Mouse (Mus musculus) megakaryocyte, embryonic 14.5 days (primary cell): Measurements from ENCODE around the gene Akap13. TPM values are rescaled to one million over a fixed set of nuclear protein-coding genes. Genes with fewer than 3 reads are reported as not detected.

Source experiments
- H3K27me3 ChIP-seq: replicated peaks from 2 replicates; pipeline ENCODE3; 2012; ENCODE audit warnings: inconsistent platforms
- H3K36me3 ChIP-seq: replicated peaks from 2 replicates; pipeline ENCODE3; 2012; ENCODE audit warnings: low read length, inconsistent platforms, mixed read lengths
- H3K4me1 ChIP-seq: 2 replicates; pipeline ENCODE4 v1.6.1; 2012; ENCODE audit warnings: inconsistent platforms
- H3K4me3 ChIP-seq: replicated peaks from 2 replicates; pipeline ENCODE3; 2012; ENCODE audit warnings: moderate library complexity, mild to moderate bottlenecking, inconsistent platforms
- H3K9me3 ChIP-seq: 2 replicates; pipeline ENCODE4 v1.6.1; 2012; ENCODE audit warnings: inconsistent platforms
- FLI1 ChIP-seq: IDR thresholded peaks from 2 replicates; pipeline ENCODE4 v1.6.1; 2012; ENCODE audit warnings: low read length, inconsistent platforms, mixed read lengths
- GATA1 ChIP-seq: IDR thresholded peaks from 3 replicates; pipeline ENCODE4 v1.6.1; 2012; ENCODE audit warnings: mixed read lengths, low read length, inconsistent platforms, borderline replicate concordance
- polyA plus RNA-seq: library from polyadenylated mRNA; stranded (reverse); fragments of >175 nt; gene quantifications from 2 replicates; pipeline ENCODE4 v1.2.3, GENCODE M21; 2012; ENCODE audit warnings: low replicate concordance; ENCODE audit not compliant: insufficient read depth

Akap13 gene
- polyA plus RNA-seq, 1 experiment, result 9.5 TPM

DNA sequence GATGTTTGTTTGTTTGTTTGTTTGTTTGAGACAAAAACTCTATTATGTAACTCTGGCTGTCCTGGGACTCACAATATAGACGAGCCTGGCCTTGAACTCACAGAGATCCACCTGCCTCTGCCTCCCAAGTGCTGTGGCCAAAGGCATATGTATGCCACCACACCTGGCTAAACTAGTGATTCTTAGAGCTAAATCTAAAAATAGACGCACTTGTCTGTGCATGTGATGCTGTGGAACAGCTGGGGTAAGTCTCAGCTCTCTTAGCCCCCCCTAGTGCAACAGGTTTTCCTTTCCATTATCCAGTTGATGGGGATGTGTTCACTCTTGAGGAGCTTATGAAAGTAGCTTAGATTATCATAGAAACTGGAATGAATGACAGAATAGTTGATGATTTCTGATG is 22.7 kb downstream of the Akap13 start:
- Histone ChIP-seq H3K27me3 (no peaks in the 10 kb centered on the region), H3K9me3 (no peaks in the 10 kb centered on the region), H3K4me1 (peaks cover under 1% of the 10 kb centered on the region; the same call in 1 of the 2 replicates), H3K4me3 (no peak overlapping the region), H3K36me3 (no peaks in the 10 kb centered on the region)
- TF ChIP-seq FLI1, result no peak
- no peak for TF ChIP-seq GATA1

DNA sequence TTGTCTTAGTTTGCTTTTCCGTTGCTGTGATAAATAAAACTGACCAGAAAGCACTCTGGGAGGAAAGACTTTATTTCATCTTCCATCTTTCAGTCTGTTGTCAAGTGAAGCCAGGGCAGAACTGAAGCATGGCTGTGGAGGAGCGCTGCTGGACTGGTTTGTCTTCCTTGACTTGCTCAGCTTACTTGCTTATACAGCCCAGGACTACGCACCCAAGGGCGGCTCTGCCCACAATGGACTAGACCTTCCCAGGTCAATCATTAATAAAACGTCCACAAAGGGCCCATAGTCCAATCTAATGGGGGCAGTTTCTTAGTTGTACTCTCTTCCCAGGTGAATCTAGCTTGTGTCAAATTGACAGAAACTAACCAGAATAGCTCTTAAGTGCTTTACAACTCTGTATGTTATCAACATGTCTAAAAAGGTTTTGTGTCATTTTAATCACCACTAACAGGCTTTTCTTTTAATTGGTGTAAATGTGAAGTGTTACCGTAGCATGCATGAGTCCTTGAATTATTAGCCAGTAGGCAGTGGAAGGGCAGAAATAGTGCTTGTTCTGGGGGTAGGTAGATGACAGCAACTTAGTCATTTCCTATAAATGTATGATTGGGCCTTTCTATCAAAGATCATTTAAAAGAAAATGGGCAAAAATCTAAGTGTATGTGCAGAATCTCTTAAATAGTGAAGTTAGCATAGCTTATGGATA is 25.5 kb downstream of the Akap13 start:
- Histone ChIP-seq H3K4me3 (no peak overlapping the region), H3K36me3 (no peaks in the 10 kb centered on the region), H3K27me3 (no peaks in the 10 kb centered on the region), H3K9me3 (no peaks in the 10 kb centered on the region), H3K4me1 (no peaks in the 10 kb centered on the region)
- TF ChIP-seq FLI1 (no peak), GATA1 (no peak)

DNA sequence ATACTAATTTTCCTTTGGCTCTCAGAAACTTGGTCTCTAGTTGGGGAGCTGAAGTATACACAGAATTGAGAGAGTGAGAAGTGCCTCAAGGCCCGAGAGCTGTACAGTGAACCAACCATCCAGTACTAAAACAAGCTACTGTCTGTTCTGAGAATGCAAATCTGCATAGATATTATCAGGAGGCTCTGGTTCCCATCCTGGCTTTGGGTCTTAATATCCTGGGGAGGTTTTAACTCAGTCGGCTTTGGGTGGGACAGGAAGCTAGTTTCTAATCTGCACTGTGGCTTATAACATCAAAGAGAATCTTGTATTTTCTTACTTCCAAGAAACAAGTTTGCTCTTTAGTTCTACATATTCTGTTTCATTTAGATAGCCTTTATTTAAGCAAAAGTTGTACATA is 30.7 kb downstream of the Akap13 start:
- no peaks in the 10 kb centered on the region for H3K36me3 ChIP-seq
- no peaks in the 10 kb centered on the region for H3K4me1 ChIP-seq
- no peaks in the 10 kb centered on the region for H3K27me3 ChIP-seq
- no peaks in the 10 kb centered on the region for H3K9me3 ChIP-seq
- H3K4me3 ChIP-seq, result no peak overlapping the region
- no peak for TF ChIP-seq GATA1
- no peak for TF ChIP-seq FLI1

DNA sequence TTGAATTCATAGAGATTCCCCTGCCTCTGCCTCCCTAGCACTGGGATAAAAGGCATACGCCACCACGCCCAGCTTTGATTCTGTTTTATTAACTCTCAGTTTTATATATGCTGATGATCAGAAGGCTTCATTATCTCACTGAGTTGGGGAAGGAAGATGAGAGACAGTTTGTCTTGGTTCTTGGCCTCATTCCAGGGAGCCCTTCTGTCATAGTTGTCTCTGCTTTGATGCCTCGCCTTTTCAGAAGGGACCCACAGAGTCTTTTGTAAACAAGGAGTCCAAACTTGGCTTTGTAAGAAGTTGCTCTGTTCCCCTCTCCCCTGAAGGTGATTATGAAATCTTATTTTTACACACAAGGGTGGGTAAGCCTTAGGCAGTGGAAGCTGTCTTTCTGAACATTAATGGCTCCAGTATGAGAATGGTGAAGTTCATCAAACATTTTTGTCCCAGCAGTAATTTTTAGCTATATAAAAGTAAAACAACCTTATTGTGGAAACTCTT is 40.7 kb downstream of the Akap13 start:
- no peak overlapping the region for H3K4me3 ChIP-seq
- H3K4me1 ChIP-seq, result peaks cover 14% of the 10 kb centered on the region; the same call in 1 of the 2 replicates
- TF ChIP-seq GATA1 (no peak), FLI1 (no peak)
- H3K9me3 ChIP-seq, result no peaks in the 10 kb centered on the region
- no peaks in the 10 kb centered on the region for H3K27me3 ChIP-seq
- H3K36me3 ChIP-seq, result no peaks in the 10 kb centered on the region

DNA sequence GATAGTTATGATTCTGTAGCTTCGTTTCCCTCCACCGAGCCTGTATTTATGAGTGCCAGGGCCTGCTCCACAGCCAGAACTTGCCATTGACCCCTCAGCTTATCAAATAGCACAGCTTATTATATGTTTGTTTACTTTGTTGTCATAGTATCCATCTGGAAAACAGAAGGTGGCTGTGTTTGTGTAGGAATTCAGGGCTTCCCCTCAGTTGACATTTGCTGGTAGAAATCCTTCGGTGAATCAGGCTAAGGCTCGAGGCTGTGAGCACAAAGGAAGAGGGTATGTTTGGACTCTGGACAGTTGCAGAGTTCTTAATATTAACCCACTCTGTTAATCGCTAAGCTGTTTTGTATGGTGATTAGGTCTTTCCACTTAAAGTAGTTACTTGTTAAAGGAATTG is 43.3 kb downstream of the Akap13 start:
- Histone ChIP-seq H3K4me1 (peaks cover 14% of the 10 kb centered on the region; the same call in 1 of the 2 replicates), H3K4me3 (no peak overlapping the region), H3K36me3 (no peaks in the 10 kb centered on the region), H3K27me3 (no peaks in the 10 kb centered on the region), H3K9me3 (no peaks in the 10 kb centered on the region)
- TF ChIP-seq FLI1, result no peak
- no peak for TF ChIP-seq GATA1

DNA sequence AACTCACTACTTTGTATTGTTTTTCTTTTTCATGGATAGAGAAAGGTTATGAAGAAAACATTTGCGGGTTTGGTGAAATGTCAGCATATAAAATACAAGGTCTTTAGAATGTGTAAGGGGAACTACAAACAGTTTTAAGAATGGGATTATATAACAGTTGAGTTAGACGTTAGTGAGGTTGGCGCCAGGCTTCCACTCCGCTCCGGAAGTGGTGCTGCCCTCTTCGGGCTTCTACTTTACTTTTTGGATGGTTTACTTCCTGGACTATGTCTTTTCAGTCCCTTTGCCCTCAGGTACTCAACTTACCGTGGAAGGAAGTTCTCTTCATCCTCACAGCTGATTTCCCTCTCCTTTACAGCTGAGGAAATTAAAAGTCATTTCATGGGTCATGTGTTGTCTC is 43.9 kb downstream of the Akap13 start:
- no peak for TF ChIP-seq FLI1
- no peak for TF ChIP-seq GATA1
- Histone ChIP-seq H3K36me3 (no peaks in the 10 kb centered on the region), H3K4me1 (peaks cover 14% of the 10 kb centered on the region; the same call in 1 of the 2 replicates), H3K9me3 (no peaks in the 10 kb centered on the region), H3K27me3 (no peaks in the 10 kb centered on the region), H3K4me3 (no peak overlapping the region)

DNA sequence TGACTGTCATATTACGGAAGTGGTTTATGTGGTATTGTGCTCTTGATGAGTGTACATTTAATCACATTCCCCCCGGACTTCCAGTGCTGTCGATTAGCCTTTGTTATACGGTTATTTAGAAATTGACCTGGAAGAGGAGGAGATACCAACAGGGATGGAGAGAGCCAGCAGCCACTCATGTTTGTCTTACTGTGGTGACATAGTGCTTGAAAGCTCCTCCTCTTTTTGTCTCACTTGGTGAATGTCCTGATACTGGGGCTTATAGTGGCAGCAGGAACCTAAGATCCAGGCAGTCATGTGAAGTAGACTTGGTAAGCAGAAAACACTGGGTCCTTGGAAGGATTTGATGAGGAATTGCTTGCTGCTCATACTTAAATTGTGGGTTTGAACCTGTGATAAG is 44.8 kb downstream of the Akap13 start:
- H3K4me1 ChIP-seq, result peaks cover 14% of the 10 kb centered on the region; the same call in 1 of the 2 replicates
- H3K27me3 ChIP-seq, result no peaks in the 10 kb centered on the region
- no peaks in the 10 kb centered on the region for H3K9me3 ChIP-seq
- no peak for TF ChIP-seq FLI1
- no peak for TF ChIP-seq GATA1
- no peaks in the 10 kb centered on the region for H3K36me3 ChIP-seq
- H3K4me3 ChIP-seq, result no peak overlapping the region

DNA sequence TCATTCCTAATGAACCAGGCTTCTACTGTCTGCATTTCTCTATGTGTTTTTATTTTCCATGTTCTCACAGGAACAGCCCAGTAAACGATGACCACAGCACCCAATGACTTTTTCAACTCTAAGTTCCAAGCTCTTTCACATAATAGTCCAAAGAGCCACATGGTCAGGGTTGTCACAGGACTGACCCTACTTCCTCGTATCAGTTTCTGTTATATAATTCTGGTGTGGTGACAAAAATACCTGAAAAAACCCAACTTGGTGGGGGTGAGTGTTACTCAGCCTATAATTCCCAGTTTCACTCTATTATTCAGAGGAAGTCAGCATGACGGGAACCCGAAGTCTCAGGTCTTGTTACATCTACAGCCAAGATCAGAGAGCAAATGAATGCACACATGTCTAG is 45.5 kb downstream of the Akap13 start:
- Histone ChIP-seq H3K27me3 (no peaks in the 10 kb centered on the region), H3K4me1 (peaks cover 11% of the 10 kb centered on the region; the same call in 1 of the 2 replicates), H3K4me3 (no peak overlapping the region), H3K36me3 (no peaks in the 10 kb centered on the region), H3K9me3 (no peaks in the 10 kb centered on the region)
- TF ChIP-seq GATA1 (no peak), FLI1 (no peak)

DNA sequence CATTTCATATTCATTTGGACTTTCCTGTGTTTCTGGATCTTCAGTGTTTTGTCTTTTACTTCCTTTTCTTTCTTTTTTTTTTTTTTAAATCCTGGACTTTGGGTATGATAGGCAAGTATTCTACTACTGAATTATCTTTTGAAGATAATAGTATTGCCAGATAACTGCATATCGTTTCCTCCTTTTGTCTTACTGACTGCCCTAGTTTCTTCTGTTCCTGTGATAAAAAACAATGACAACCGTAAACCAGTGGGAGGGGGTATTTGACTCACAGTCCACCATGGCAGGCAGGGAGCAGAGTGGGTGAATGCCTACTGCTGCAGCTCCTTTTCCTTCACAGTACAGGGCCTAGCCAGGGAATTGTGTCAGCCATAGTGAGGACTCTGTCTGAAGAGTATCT is 49.2 kb downstream of the Akap13 start:
- H3K9me3 ChIP-seq, result no peaks in the 10 kb centered on the region
- TF ChIP-seq GATA1 (no peak), FLI1 (no peak)
- H3K4me1 ChIP-seq, result peaks cover 7% of the 10 kb centered on the region; the same call in 1 of the 2 replicates
- H3K36me3 ChIP-seq, result no peaks in the 10 kb centered on the region
- H3K27me3 ChIP-seq, result no peaks in the 10 kb centered on the region
- no peak overlapping the region for H3K4me3 ChIP-seq

DNA sequence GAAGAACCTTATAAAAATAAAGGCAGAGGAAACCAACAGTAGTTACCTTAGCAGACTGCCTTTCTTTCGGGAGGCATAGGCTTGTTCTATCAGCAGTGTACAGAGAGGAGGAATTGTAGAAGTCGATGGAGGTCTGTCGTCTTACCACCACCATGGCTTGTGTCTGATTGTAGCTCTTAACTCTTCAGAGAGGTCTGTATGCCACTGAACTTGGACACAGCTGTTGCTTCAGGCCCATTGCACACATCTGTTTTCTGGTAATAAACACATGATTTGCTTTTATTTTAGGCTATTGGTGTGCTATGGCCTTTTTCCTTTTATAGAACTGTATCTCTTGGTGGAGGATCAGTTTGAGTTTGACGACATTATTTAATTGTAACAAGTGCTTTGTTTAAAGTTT is 51.3 kb downstream of the Akap13 start:
- no peaks in the 10 kb centered on the region for H3K9me3 ChIP-seq
- no peaks in the 10 kb centered on the region for H3K27me3 ChIP-seq
- H3K36me3 ChIP-seq, result no peaks in the 10 kb centered on the region
- H3K4me3 ChIP-seq, result no peak overlapping the region
- H3K4me1 ChIP-seq, result no peaks in the 10 kb centered on the region; the same call in 1 of the 2 replicates
- no peak for TF ChIP-seq GATA1
- no peak for TF ChIP-seq FLI1
